ENCODE assay signal across 12 mouse cellular contexts in genomic region chr7:135479322-135479880, GRCm38 (mm10). TPM values are rescaled to one million over a fixed set of nuclear protein-coding genes. Genes with fewer than 3 reads are reported as not detected.
DNase-seq lines count a peak whose midpoint lies in the region; ATAC-seq lines count a peak whose summit lies in the region.
"Had no signal": no experiment of that assay in that cellular context is flagged by ENCODE, and none has a peak within 500 bp of the region (broad histone marks: within the 10 kb centered on the region; RNA-seq: fewer than 3 reads in every experiment).

No protein-coding gene starts in this region.

- no peaks in the 10 kb centered on the region for H3K9me3 ChIP-seq in midbrain, embryonic 11.5 days (ENCODE audit: control insufficient read depth, low read length)
- no peaks in the 10 kb centered on the region for H3K9me3 ChIP-seq in midbrain, embryonic 10.5 days (replicated peaks)
- H3K9me3 ChIP-seq in embryonic facial prominence, embryonic 14.5 days (ENCODE audit: control insufficient read depth, low read length), result no peaks in the 10 kb centered on the region
- H3K9me3 ChIP-seq in neural tube, embryonic 14.5 days (ENCODE audit: control insufficient read depth, low read length), result no peaks in the 10 kb centered on the region

- no peak overlapping the region for H3K27ac ChIP-seq in midbrain, embryonic 11.5 days (ENCODE audit: low read depth, low read length)
- no peak overlapping the region for H3K27ac ChIP-seq in midbrain, embryonic 10.5 days (replicated peaks)
- H3K27ac ChIP-seq in embryonic facial prominence, embryonic 14.5 days (replicated peaks; ENCODE audit: low read depth, low read length), result 0 out of 2 replicates have a peak overlapping the region, but pooled peaks have one; percentile 41
- H3K27ac ChIP-seq in neural tube, embryonic 14.5 days (ENCODE audit: low read depth, low read length), result no peak overlapping the region

- intact Hi-C loops in heart, postnatal 36 days (cut with DNase I), result no loop called here

- H3K27me3 ChIP-seq in midbrain, embryonic 11.5 days (ENCODE audit: control insufficient read depth, insufficient read depth, low read length), result peaks cover 15% of the 10 kb centered on the region; the same call in 1 of the 2 replicates
- H3K27me3 ChIP-seq in midbrain, embryonic 10.5 days (ENCODE audit: low read depth, poor library complexity, severe bottlenecking), result peaks cover 84% of the 10 kb centered on the region
- H3K27me3 ChIP-seq in embryonic facial prominence, embryonic 14.5 days (replicated peaks; ENCODE audit: control insufficient read depth, insufficient read depth, low read length), result no peaks in the 10 kb centered on the region
- H3K27me3 ChIP-seq in neural tube, embryonic 14.5 days (ENCODE audit: control insufficient read depth, insufficient read depth, low read length), result no peaks in the 10 kb centered on the region
- H3K27me3 ChIP-seq: CH12.LX had no signal

- 47% methylated on average over 10 of the region's 10 CpGs for WGBS in midbrain, embryonic 11.5 days
- WGBS in midbrain, embryonic 10.5 days, result 54% methylated on average over 10 of the region's 10 CpGs
- 31% methylated on average over 10 of the region's 10 CpGs for WGBS in embryonic facial prominence, embryonic 14.5 days
- 30% methylated on average over 10 of the region's 10 CpGs for WGBS in neural tube, embryonic 14.5 days

- H3K4me2 ChIP-seq in midbrain, embryonic 11.5 days, result no peak overlapping the region
- peak overlapping the region; percentile 18; the same call in 1 of the 2 replicates for H3K4me2 ChIP-seq in embryonic facial prominence, embryonic 14.5 days (ENCODE audit: low read depth, low read length)
- H3K4me2 ChIP-seq in neural tube, embryonic 14.5 days (ENCODE audit: low read depth, low read length), result no peak overlapping the region
- H3K4me2 ChIP-seq: heart, embryonic 11.5 days had no signal

- peak; percentile 61 for ATAC-seq in midbrain, embryonic 11.5 days (ENCODE audit: low FRiP score)
- ATAC-seq in embryonic facial prominence, embryonic 14.5 days (ENCODE audit: low read depth), result peak; percentile 44
- peak; percentile 44; the same call in 1 of the 2 replicates for ATAC-seq in neural tube, embryonic 14.5 days (ENCODE audit: low read depth)

- no peak overlapping the region for H3K9ac ChIP-seq in midbrain, embryonic 11.5 days (ENCODE audit: low read length)
- H3K9ac ChIP-seq in embryonic facial prominence, embryonic 14.5 days (ENCODE audit: low read depth, low read length), result no peak overlapping the region
- H3K9ac ChIP-seq in neural tube, embryonic 14.5 days (replicated peaks; ENCODE audit: low read depth, low read length), result no peak overlapping the region

- no peaks in the 10 kb centered on the region for H3K36me3 ChIP-seq in midbrain, embryonic 11.5 days (ENCODE audit: control insufficient read depth, insufficient read depth, low read length)
- no peaks in the 10 kb centered on the region for H3K36me3 ChIP-seq in midbrain, embryonic 10.5 days
- no peaks in the 10 kb centered on the region for H3K36me3 ChIP-seq in embryonic facial prominence, embryonic 14.5 days (ENCODE audit: control insufficient read depth, insufficient read depth, low read length)
- no peaks in the 10 kb centered on the region for H3K36me3 ChIP-seq in neural tube, embryonic 14.5 days (ENCODE audit: control insufficient read depth, insufficient read depth, low read length)

- 0 out of 2 replicates have a peak, but pooled peaks cover 2% of the 10 kb centered on the region for H3K4me1 ChIP-seq in midbrain, embryonic 11.5 days (ENCODE audit: control insufficient read depth, insufficient read depth, low read length)
- H3K4me1 ChIP-seq in midbrain, embryonic 10.5 days, result peaks cover 23% of the 10 kb centered on the region
- H3K4me1 ChIP-seq in embryonic facial prominence, embryonic 14.5 days (ENCODE audit: control insufficient read depth, insufficient read depth, low read length), result peaks cover 10% of the 10 kb centered on the region
- H3K4me1 ChIP-seq in neural tube, embryonic 14.5 days (ENCODE audit: control insufficient read depth, insufficient read depth, low read length), result peaks cover 4% of the 10 kb centered on the region; the same call in 1 of the 2 replicates

- H3K4me3 ChIP-seq in midbrain, embryonic 11.5 days (ENCODE audit: low read depth, low read length), result no peak overlapping the region
- no peak overlapping the region for H3K4me3 ChIP-seq in midbrain, embryonic 10.5 days
- no peak overlapping the region for H3K4me3 ChIP-seq in embryonic facial prominence, embryonic 14.5 days (ENCODE audit: low read depth, low read length)
- H3K4me3 ChIP-seq in neural tube, embryonic 14.5 days (ENCODE audit: low read depth, low read length), result no peak overlapping the region

- DNase-seq in heart, adult 11 months, result peak; percentile 73
- no peak for DNase-seq in heart, postnatal 36 days
- DNase-seq in midbrain, embryonic 11.5 days (ENCODE audit: low spot score, missing footprints), result peak; percentile 89
- DNase-seq in midbrain, embryonic 10.5 days (ENCODE audit: low spot score), result no peak
- peak; percentile 72 for DNase-seq in embryonic facial prominence, embryonic 14.5 days (ENCODE audit: low spot score)
- no peak for DNase-seq in spleen, adult 18-20 months
- DNase-seq in spleen, postnatal 10 days (ENCODE audit: low spot score in 2 of 2), result no peak
- DNase-seq: cerebellum, adult 2 months had no signal

RNA-seq across cellular contexts. Expression of gene Clrn3, which starts 49.1 kb away (rescaled TPM):
- total RNA-seq in heart, postnatal 36 days (2021), result not detected
- not detected in 2 replicates for polyA plus RNA-seq in midbrain, embryonic 11.5 days (2014; fragmentation: Nextera tagmentation; extraction: Ambion mirVana)
- polyA plus RNA-seq in midbrain, embryonic 10.5 days (2016; fragmentation: Nextera tagmentation; extraction: Ambion mirVana), result not detected in 2 replicates
- not detected in 2 replicates for polyA plus RNA-seq in embryonic facial prominence, embryonic 14.5 days (2014; fragmentation: Nextera tagmentation; extraction: Ambion mirVana)
- 0.08 TPM in 1 of 2 replicates, not detected in the other for polyA plus RNA-seq in neural tube, embryonic 14.5 days (2014; fragmentation: Nextera tagmentation; extraction: Ambion mirVana)
- total RNA-seq: CH12.LX; left cerebral cortex, postnatal 25 days had no signal
- polyA plus RNA-seq: cerebellum, adult 2 months; heart, embryonic 11.5 days had no signal

RNA-seq across cellular contexts. Expression of gene Ptpre, which starts 57.9 kb away (rescaled TPM):
- total RNA-seq in heart, postnatal 36 days (2021), result 1 to 10 TPM; 3.0 to 3.2 TPM
- 0.48 and 0.53 TPM in 2 replicates for polyA plus RNA-seq in midbrain, embryonic 11.5 days (2014; fragmentation: Nextera tagmentation; extraction: Ambion mirVana)
- 0.56 and 0.68 TPM in 2 replicates for polyA plus RNA-seq in midbrain, embryonic 10.5 days (2016; fragmentation: Nextera tagmentation; extraction: Ambion mirVana)
- polyA plus RNA-seq in embryonic facial prominence, embryonic 14.5 days (2014; fragmentation: Nextera tagmentation; extraction: Ambion mirVana), result 3.9 and 4.1 TPM in 2 replicates
- polyA plus RNA-seq in neural tube, embryonic 14.5 days (2014; fragmentation: Nextera tagmentation; extraction: Ambion mirVana), result 13.3 and 15.4 TPM in 2 replicates

Comparison
In these comparisons a context has a peak if more than half of its experiments do, and no peak if none do; other contexts are left out.
1. DNase-seq: peak in heart, adult 11 months (single experiment), midbrain, embryonic 11.5 days (single experiment) and embryonic facial prominence, embryonic 14.5 days (single experiment); none in heart, postnatal 36 days (0 of 2), midbrain, embryonic 10.5 days (single experiment), spleen, adult 18-20 months (0 of 2) and spleen, postnatal 10 days (0 of 2).
2. Peak in every context shown above with its lines, with median percentiles within 50 percentile points of each other: ATAC-seq.